Mouse (Mus musculus): ENCODE measurements at regions not wholly inside any gene's neighbourhood (a gene's known extent, or its start where the extent isn't known, plus 50 kb on each side); places are given as distances from the start of the nearest gene placed in this dataset.

- Histone ChIP-seq H3K79me2 (replicated peaks; ENCODE audit: control insufficient read depth, extremely low read depth, insufficient read depth, poor library complexity, severe bottlenecking) (no peaks in the 10 kb centered on the region), H3K27me3 (replicated peaks) (no peaks in the 10 kb centered on the region), H3K4me1 (ENCODE audit: control insufficient read depth in 1 of 2, insufficient read depth in 2 of 2) (no peaks in the 10 kb centered on the region), H3K36me3 (replicated peaks in 1 of 2; ENCODE audit: control insufficient read depth in 1 of 2, insufficient read depth in 1 of 2, low read length in 1 of 2) (no peaks in the 10 kb centered on the region), H3K27ac (ENCODE audit: insufficient read depth, low read depth) (no peak overlapping the region), H3K4me3 (replicated peaks in 1 of 3; ENCODE audit: low read depth in 2 of 3, low read length in 2 of 3, poor library complexity in 1 of 3) (no peak overlapping the region), H3K9me3 (replicated peaks; ENCODE audit: low read length) (no peaks in the 10 kb centered on the region), H3K9ac (ENCODE audit: insufficient read depth, low read depth) (no peak overlapping the region), H3K4me2 (ENCODE audit: insufficient read depth, low read depth, poor library complexity, severe bottlenecking) (no peak overlapping the region)
- peak; percentile 4 for DNase-seq (ENCODE audit: extremely low read depth)
- TF ChIP-seq TBP (conservative IDR thresholded peaks at IDR 0.05; ENCODE audit: low read depth, low read length) (no peak), RAD21 (IDR thresholded peaks at IDR 0.05; ENCODE audit: low read depth, low read length) (peak; percentile 25), ETS1 (conservative IDR thresholded peaks at IDR 0.05; ENCODE audit: low read depth, low read length) (no peak), CTCF (conservative IDR thresholded peaks at IDR 0.05 in 1 of 2, IDR thresholded peaks at IDR 0.05 in 1 of 2; ENCODE audit: low read depth in 2 of 2, low read length in 2 of 2) (peak in 1 of 2 experiments; percentile 52; a peak in 2 of 4 replicates), EP300 (IDR thresholded peaks at IDR 0.05; ENCODE audit: low read length) (no peak), USF2 (conservative IDR thresholded peaks at IDR 0.05; ENCODE audit: low read depth, low read length) (no peak), UBTF (IDR thresholded peaks at IDR 0.05; ENCODE audit: low read depth, low read length) (no peak), USF1 (IDR thresholded peaks at IDR 0.05; ENCODE audit: low read depth, low read length) (no peak)
- dilution Hi-C loops (cut with MboI; ENCODE audit: extremely low pct_ligation_motif_present, extremely low pct_unique_long_range_greater_than_20kb, low sequenced_read_pairs) (no loop called here), in situ Hi-C loops (cut with MboI; ENCODE audit: low pct_ligation_motif_present, low pct_unique_long_range_greater_than_20kb, low sequenced_read_pairs) (no loop called here)
Measured at GRCm38 (mm10) chr19:33860658-33861057, 73.4 kb upstream of the Lipo1 start.

- Histone ChIP-seq H3K79me2 (replicated peaks; ENCODE audit: control insufficient read depth, extremely low read depth, insufficient read depth, poor library complexity, severe bottlenecking) (no peaks in the 10 kb centered on the region), H3K4me1 (ENCODE audit: control insufficient read depth in 1 of 2, insufficient read depth in 2 of 2) (no peaks in the 10 kb centered on the region), H3K9ac (ENCODE audit: insufficient read depth, low read depth) (no peak overlapping the region), H3K27me3 (replicated peaks) (no peaks in the 10 kb centered on the region), H3K27ac (ENCODE audit: insufficient read depth, low read depth) (no peak overlapping the region), H3K36me3 (replicated peaks in 1 of 2; ENCODE audit: control insufficient read depth in 1 of 2, insufficient read depth in 1 of 2, low read length in 1 of 2) (no peaks in the 10 kb centered on the region), H3K4me3 (replicated peaks in 1 of 3; ENCODE audit: low read depth in 2 of 3, low read length in 2 of 3, poor library complexity in 1 of 3) (no peak overlapping the region), H3K9me3 (replicated peaks; ENCODE audit: low read length) (no peaks in the 10 kb centered on the region), H3K4me2 (ENCODE audit: insufficient read depth, low read depth, poor library complexity, severe bottlenecking) (no peak overlapping the region)
- DNase-seq (ENCODE audit: extremely low read depth) = no peak
- dilution Hi-C loops (cut with MboI; ENCODE audit: extremely low pct_ligation_motif_present, extremely low pct_unique_long_range_greater_than_20kb, low sequenced_read_pairs) = no loop called here
- in situ Hi-C loops (cut with MboI; ENCODE audit: low pct_ligation_motif_present, low pct_unique_long_range_greater_than_20kb, low sequenced_read_pairs) = no loop called here
- no peak for TF ChIP-seq MAZ (IDR thresholded peaks at IDR 0.05; ENCODE audit: low read depth, low read length)
- TF ChIP-seq MXI1 (IDR thresholded peaks at IDR 0.05; ENCODE audit: low read depth, low read length) = no peak
- TF ChIP-seq EP300 (IDR thresholded peaks at IDR 0.05; ENCODE audit: low read length) = no peak
- TF ChIP-seq TBP (conservative IDR thresholded peaks at IDR 0.05; ENCODE audit: low read depth, low read length) = no peak
- TF ChIP-seq RCOR1 (conservative IDR thresholded peaks at IDR 0.05; ENCODE audit: low read depth, low read length) = no peak
- TF ChIP-seq SMC3 (IDR thresholded peaks at IDR 0.05; ENCODE audit: low read depth, low read length) = no peak
- no peak for TF ChIP-seq ZNF384 (IDR thresholded peaks at IDR 0.05; ENCODE audit: low read depth, low read length)
- no peak for TF ChIP-seq POLR2AphosphoS2 (IDR thresholded peaks at IDR 0.05; ENCODE audit: low read depth, low read length)
- TF ChIP-seq NRF1 (IDR thresholded peaks at IDR 0.05; ENCODE audit: low read depth, low read length) = no peak
- TF ChIP-seq ZMIZ1 (IDR thresholded peaks at IDR 0.05; ENCODE audit: low read depth, low read length) = no peak
- TF ChIP-seq MAFK (IDR thresholded peaks at IDR 0.05; ENCODE audit: insufficient replicate concordance, low read length) = no peak
- no peak for TF ChIP-seq ZKSCAN1 (IDR thresholded peaks at IDR 0.05; ENCODE audit: borderline replicate concordance, low read depth, low read length)
- TF ChIP-seq E2F4 (IDR thresholded peaks at IDR 0.05; ENCODE audit: insufficient replicate concordance, low read depth, low read length) = no peak
- TF ChIP-seq JUND (conservative IDR thresholded peaks at IDR 0.05; ENCODE audit: low read depth, low read length) = no peak
- no peak for TF ChIP-seq USF1 (IDR thresholded peaks at IDR 0.05; ENCODE audit: low read depth, low read length)
- no peak for TF ChIP-seq JUN (IDR thresholded peaks at IDR 0.05; ENCODE audit: insufficient read depth, low read depth, low read length)
- TF ChIP-seq PAX5 (IDR thresholded peaks at IDR 0.05; ENCODE audit: low read length) = no peak
- no peak for TF ChIP-seq MEF2A (IDR thresholded peaks at IDR 0.05; ENCODE audit: borderline replicate concordance, low read depth, low read length)
- no peak for TF ChIP-seq GABPA (IDR thresholded peaks at IDR 0.05; ENCODE audit: insufficient replicate concordance, low read depth, low read length)
Measured at GRCm38 (mm10) chr19:33851061-33851460, 63.8 kb upstream of the Lipo1 start.
